8 mouse cellular contexts compared by ENCODE assay signal in the genomic region with DNA sequence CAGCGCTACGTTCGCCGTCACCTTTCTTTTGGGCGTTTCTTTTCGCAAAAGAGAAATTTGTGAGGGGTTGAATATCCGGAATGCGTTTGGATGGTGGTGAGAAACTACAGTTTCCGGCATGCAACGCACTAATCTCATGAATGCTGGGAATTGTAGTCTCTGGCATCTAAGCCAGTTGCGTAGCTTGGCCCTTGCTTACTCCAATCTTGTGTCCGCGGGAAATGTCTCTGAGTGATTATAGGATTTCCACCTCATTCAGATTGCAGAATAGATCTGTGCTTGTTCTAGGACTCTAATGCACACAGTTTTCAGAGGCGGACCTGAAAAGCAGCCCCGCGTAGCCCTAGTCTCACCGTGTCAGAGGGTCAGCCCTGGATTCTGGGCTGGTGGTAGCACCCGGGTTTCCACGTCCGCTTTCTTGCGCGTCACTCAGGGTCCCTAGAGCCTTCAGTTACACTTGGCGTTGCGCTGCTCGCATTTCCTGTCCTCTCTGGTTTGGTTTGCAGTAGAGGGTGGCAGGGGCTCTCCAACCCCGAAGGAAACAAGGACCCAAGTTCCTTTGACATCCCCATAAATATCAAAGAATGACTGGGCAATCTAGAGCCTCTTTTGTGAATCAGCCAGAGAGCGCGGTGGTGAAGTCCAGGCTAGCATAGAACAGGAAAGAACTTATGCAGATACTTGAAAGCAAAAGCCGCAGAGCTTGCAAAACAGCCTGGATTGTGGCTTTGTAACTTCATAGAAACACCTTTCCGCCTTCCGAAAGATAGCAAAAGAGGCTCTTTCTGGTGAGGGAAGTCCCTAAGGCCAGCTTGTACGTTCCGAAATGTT. TPM values are rescaled to one million over a fixed set of nuclear protein-coding genes. Genes with fewer than 3 reads are reported as not detected.
DNase-seq lines count a peak whose midpoint lies in the region; ATAC-seq and TF ChIP-seq lines count a peak whose summit lies in the region.

No protein-coding gene starts in this region.

- peaks cover 18% of the 10 kb centered on the region for H3K36me3 ChIP-seq in heart, postnatal 0 days (replicated peaks; ENCODE audit: control insufficient read depth, insufficient read depth, low read length)
- peaks cover 21% of the 10 kb centered on the region for H3K36me3 ChIP-seq in limb, embryonic 11.5 days (ENCODE audit: control insufficient read depth, insufficient read depth, low read length)
- peaks cover 17% of the 10 kb centered on the region; the same call in 1 of the 2 replicates for H3K36me3 ChIP-seq in midbrain, embryonic 11.5 days (ENCODE audit: control insufficient read depth, insufficient read depth, low read length)

- no peak for TF ChIP-seq CTCF in heart, postnatal 0 days (IDR thresholded peaks at IDR 0.05; ENCODE audit: low read depth)

- no peaks in the 10 kb centered on the region for H3K27me3 ChIP-seq in heart, postnatal 0 days (ENCODE audit: control insufficient read depth, insufficient read depth, low read length)
- H3K27me3 ChIP-seq in limb, embryonic 11.5 days (ENCODE audit: control insufficient read depth, insufficient read depth, low read length) = no peaks in the 10 kb centered on the region
- H3K27me3 ChIP-seq in midbrain, embryonic 11.5 days (ENCODE audit: control insufficient read depth, insufficient read depth, low read length) = no peaks in the 10 kb centered on the region

- ATAC-seq in erythroid progenitor cell, adult 5-6 weeks (replicated peaks; ENCODE audit: low FRiP score, poor library complexity, severe bottlenecking) = peak; percentile 79
- ATAC-seq in heart, postnatal 0 days (ENCODE audit: insufficient read depth, low read depth) = peak; percentile 77
- ATAC-seq in limb, embryonic 11.5 days (ENCODE audit: insufficient number of reproducible peaks, low FRiP score, low TSS enrichment, low read depth) = peak; percentile 86
- peak; percentile 87 for ATAC-seq in midbrain, embryonic 11.5 days (ENCODE audit: low FRiP score)

- H3K4me2 ChIP-seq in heart, postnatal 0 days (ENCODE audit: low read depth, low read length) = peak overlapping the region; percentile 78
- H3K4me2 ChIP-seq in limb, embryonic 11.5 days (ENCODE audit: low read depth, severe bottlenecking) = peak overlapping the region; percentile 65
- H3K4me2 ChIP-seq in midbrain, embryonic 11.5 days = peak overlapping the region; percentile 66

- H3K27ac ChIP-seq in heart, postnatal 0 days (ENCODE audit: low read depth) = peak overlapping the region; percentile 94
- H3K27ac ChIP-seq in limb, embryonic 11.5 days (replicated peaks; ENCODE audit: low read depth, low read length) = peak overlapping the region; percentile 85
- H3K27ac ChIP-seq in midbrain, embryonic 11.5 days (ENCODE audit: low read depth, low read length) = peak overlapping the region; percentile 92

- peak overlapping the region; percentile 74 for H3K4me3 ChIP-seq in heart, postnatal 0 days (ENCODE audit: low read depth, low read length)
- peak overlapping the region; percentile 59 for H3K4me3 ChIP-seq in limb, embryonic 11.5 days (ENCODE audit: low read depth, low read length)
- peak overlapping the region; percentile 92 for H3K4me3 ChIP-seq in midbrain, embryonic 11.5 days (ENCODE audit: low read depth, low read length)

- peak; percentile 15; the same call in 1 of the 2 replicates for TF ChIP-seq EP300 in heart, postnatal 0 days (IDR thresholded peaks at IDR 0.05; ENCODE audit: low read depth)

- H3K9ac ChIP-seq in heart, postnatal 0 days (replicated peaks; ENCODE audit: low read depth, low read length) = peak overlapping the region; percentile 64
- peak overlapping the region; percentile 86 for H3K9ac ChIP-seq in limb, embryonic 11.5 days (ENCODE audit: low read length)
- H3K9ac ChIP-seq in midbrain, embryonic 11.5 days (ENCODE audit: low read length) = peak overlapping the region; percentile 77

- peak; percentile 83 to 84 for DNase-seq in cerebellum, postnatal 10 days
- no peak for DNase-seq in cerebellum, adult 9-11 months
- peak; percentile 71 to 75 for DNase-seq in adrenal gland, adult 18-20 months (ENCODE audit: low spot score in 2 of 2)
- DNase-seq in heart, postnatal 0 days (ENCODE audit: low spot score) = peak; percentile 95
- DNase-seq in limb, embryonic 11.5 days (ENCODE audit: low spot score) = peak; percentile 80
- DNase-seq in midbrain, embryonic 11.5 days (ENCODE audit: low spot score, missing footprints) = no peak
- DNase-seq in spleen, adult 18-20 months = peak; percentile 75

- H3K4me1 ChIP-seq in heart, postnatal 0 days (ENCODE audit: control insufficient read depth, insufficient read depth) = peaks cover 39% of the 10 kb centered on the region
- peaks cover 13% of the 10 kb centered on the region for H3K4me1 ChIP-seq in limb, embryonic 11.5 days (ENCODE audit: control insufficient read depth, insufficient read depth, low read length)
- peaks cover 17% of the 10 kb centered on the region for H3K4me1 ChIP-seq in midbrain, embryonic 11.5 days (ENCODE audit: control insufficient read depth, insufficient read depth, low read length)

- no peaks in the 10 kb centered on the region for H3K9me3 ChIP-seq in heart, postnatal 0 days (replicated peaks; ENCODE audit: control insufficient read depth, low read length)
- H3K9me3 ChIP-seq in limb, embryonic 11.5 days (ENCODE audit: control insufficient read depth, low read length) = no peaks in the 10 kb centered on the region
- no peaks in the 10 kb centered on the region for H3K9me3 ChIP-seq in midbrain, embryonic 11.5 days (ENCODE audit: control insufficient read depth, low read length)

- WGBS in heart, postnatal 0 days = 4% methylated on average over 33 of the region's 33 CpGs
- WGBS in limb, embryonic 11.5 days = 6% methylated on average over 33 of the region's 33 CpGs
- 4% methylated on average over 33 of the region's 33 CpGs for WGBS in midbrain, embryonic 11.5 days

RNA-seq across cellular contexts. Expression of a gene that starts 0.5 kb away (rescaled TPM):
- total RNA-seq in adrenal gland, adult 18-20 months (2021) = 1 to 10 TPM; 2.3 to 3.1 TPM
- 2.1 and 4.0 TPM in 2 replicates for total RNA-seq in erythroid progenitor cell, adult 5-6 weeks (2015; ENCODE audit: low replicate concordance)
- 1.0 and 2.3 TPM in 2 replicates for total RNA-seq in erythroid progenitor cell, adult 5-6 weeks (2017; ENCODE audit: low replicate concordance)
- 1.1 and 4.5 TPM in 2 replicates for total RNA-seq in heart, postnatal 0 days (2014; rRNA removed; ENCODE audit: low replicate concordance)
- 1.2 TPM in 2 replicates for polyA plus RNA-seq in heart, postnatal 0 days (2015; fragmentation: Nextera tagmentation; extraction: Ambion mirVana)
- 1.6 and 1.7 TPM in 2 replicates for polyA plus RNA-seq in limb, embryonic 11.5 days (2014; fragmentation: Nextera tagmentation; extraction: Ambion mirVana)
- polyA plus RNA-seq in midbrain, embryonic 11.5 days (2014; fragmentation: Nextera tagmentation; extraction: Ambion mirVana) = 1.9 and 2.5 TPM in 2 replicates

RNA-seq across cellular contexts. Expression of a gene that starts 0.8 kb away (rescaled TPM):
- 100 to 1,000 TPM; 593 to 704 TPM for total RNA-seq in adrenal gland, adult 18-20 months (2021)
- total RNA-seq in erythroid progenitor cell, adult 5-6 weeks (2015; ENCODE audit: low replicate concordance) = 243 and 279 TPM in 2 replicates
- 366 and 415 TPM in 2 replicates for total RNA-seq in erythroid progenitor cell, adult 5-6 weeks (2017; ENCODE audit: low replicate concordance)
- 99.3 and 144 TPM in 2 replicates for total RNA-seq in heart, postnatal 0 days (2014; rRNA removed; ENCODE audit: low replicate concordance)
- 175 and 207 TPM in 2 replicates for polyA plus RNA-seq in heart, postnatal 0 days (2015; fragmentation: Nextera tagmentation; extraction: Ambion mirVana)
- 553 and 597 TPM in 2 replicates for polyA plus RNA-seq in limb, embryonic 11.5 days (2014; fragmentation: Nextera tagmentation; extraction: Ambion mirVana)
- polyA plus RNA-seq in midbrain, embryonic 11.5 days (2014; fragmentation: Nextera tagmentation; extraction: Ambion mirVana) = 477 and 506 TPM in 2 replicates

RNA-seq across cellular contexts. Expression of a gene that starts 57.6 kb away (rescaled TPM):
- 10 to 100 TPM; 12.4 to 15.9 TPM for total RNA-seq in adrenal gland, adult 18-20 months (2021)
- total RNA-seq in erythroid progenitor cell, adult 5-6 weeks (2015; ENCODE audit: low replicate concordance) = 2.9 TPM in 1 of 2 replicates, not detected in the other
- total RNA-seq in erythroid progenitor cell, adult 5-6 weeks (2017; ENCODE audit: low replicate concordance) = 1.7 TPM in 1 of 2 replicates, not detected in the other
- total RNA-seq in heart, postnatal 0 days (2014; rRNA removed; ENCODE audit: low replicate concordance) = 11.4 and 36.1 TPM in 2 replicates
- not detected in 2 replicates for polyA plus RNA-seq in heart, postnatal 0 days (2015; fragmentation: Nextera tagmentation; extraction: Ambion mirVana)
- 0.31 TPM in 1 of 2 replicates, not detected in the other for polyA plus RNA-seq in limb, embryonic 11.5 days (2014; fragmentation: Nextera tagmentation; extraction: Ambion mirVana)
- polyA plus RNA-seq in midbrain, embryonic 11.5 days (2014; fragmentation: Nextera tagmentation; extraction: Ambion mirVana) = 0.37 TPM in 1 of 2 replicates, not detected in the other

Comparison
In these comparisons a context has a peak if more than half of its experiments do, and no peak if none do; other contexts are left out.
1. DNase-seq: peak in cerebellum, postnatal 10 days (2 of 2), adrenal gland, adult 18-20 months (2 of 2), heart, postnatal 0 days (single experiment), limb, embryonic 11.5 days (single experiment) and spleen, adult 18-20 months (2 of 2); none in cerebellum, adult 9-11 months (single experiment) and midbrain, embryonic 11.5 days (single experiment).
2. Peak in every context shown above with its lines, with median percentiles within 50 percentile points of each other: ATAC-seq, H3K27ac ChIP-seq, H3K4me2 ChIP-seq, H3K4me3 ChIP-seq and H3K9ac ChIP-seq.